Mouse (Mus musculus): ENCODE data around the gene Efcab11. TPM values are rescaled to one million over a fixed set of nuclear protein-coding genes. Genes with fewer than 3 reads are reported as not detected.

Efcab11 gene
- total and polyA plus RNA-seq, 3 experiments, result 5.8 to 19.9 (median 8.0) TPM

DNA sequence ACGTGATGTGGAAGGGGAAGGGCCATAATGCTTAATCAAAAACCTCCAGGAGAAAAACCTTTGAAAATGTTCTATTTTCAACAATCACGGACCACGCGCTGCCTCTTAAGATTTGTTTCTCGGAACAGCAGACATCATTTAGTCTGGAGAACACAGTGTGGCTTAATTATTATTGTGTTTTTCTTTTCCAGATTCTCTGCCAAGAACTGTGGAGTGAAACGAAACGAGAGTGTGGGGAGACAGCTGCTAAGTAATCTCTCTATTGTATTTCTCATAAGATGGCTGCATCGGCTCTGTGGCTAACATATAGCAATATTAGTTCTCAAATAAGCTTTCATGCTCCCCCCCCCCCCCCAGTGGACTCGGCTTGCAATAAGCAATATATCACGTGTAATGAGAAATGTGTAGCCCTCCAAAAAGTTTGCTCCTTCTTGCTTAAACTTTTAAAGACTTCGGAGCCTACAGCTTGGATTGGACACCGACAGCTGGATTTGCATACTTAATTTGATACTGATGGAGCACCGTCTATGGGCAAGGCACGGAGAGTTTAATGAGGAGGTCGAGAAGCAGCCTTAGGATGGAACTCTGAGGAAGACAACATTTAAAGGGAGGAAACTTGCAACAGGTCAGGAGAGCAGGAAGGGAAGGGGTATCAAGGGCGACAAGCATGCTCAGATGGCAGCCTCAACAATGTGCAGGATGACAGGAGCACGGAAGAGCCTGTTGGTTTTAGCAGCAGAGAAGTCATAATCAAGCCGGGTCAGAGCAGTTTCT lies 127.1 kb downstream of the Efcab11 start:
- Histone ChIP-seq H3K36me3 (replicated peaks) (no peaks in the 10 kb centered on the region), H3K4me3 (ENCODE audit: low read depth, low read length) (no peak overlapping the region), H3K9me3 (replicated peaks) (peaks cover 17% of the 10 kb centered on the region), H3K27me3 (ENCODE audit: insufficient read depth, low read length) (no peaks in the 10 kb centered on the region; the same call in 1 of the 2 replicates), H3K4me1 (ENCODE audit: insufficient read depth, low read depth, low read length) (no peaks in the 10 kb centered on the region)
- ATAC-seq (ENCODE audit: extremely low read depth, insufficient number of reproducible peaks, low FRiP score, poor library complexity, severe bottlenecking) (no peak), DNase-seq (ENCODE audit: low spot score) (no peak)
- TF ChIP-seq TAL1 (conservative IDR thresholded peaks at IDR 0.05; ENCODE audit: low read depth, low read length) (no peak), CTCF (IDR thresholded peaks at IDR 0.05; ENCODE audit: low read depth, low read length) (no peak), GATA2 (IDR thresholded peaks at IDR 0.05; ENCODE audit: borderline replicate concordance, low read depth, low read length) (no peak), POLR2AphosphoS5 (IDR thresholded peaks at IDR 0.05; ENCODE audit: insufficient replicate concordance, low read depth, low read length) (no peak)

DNA sequence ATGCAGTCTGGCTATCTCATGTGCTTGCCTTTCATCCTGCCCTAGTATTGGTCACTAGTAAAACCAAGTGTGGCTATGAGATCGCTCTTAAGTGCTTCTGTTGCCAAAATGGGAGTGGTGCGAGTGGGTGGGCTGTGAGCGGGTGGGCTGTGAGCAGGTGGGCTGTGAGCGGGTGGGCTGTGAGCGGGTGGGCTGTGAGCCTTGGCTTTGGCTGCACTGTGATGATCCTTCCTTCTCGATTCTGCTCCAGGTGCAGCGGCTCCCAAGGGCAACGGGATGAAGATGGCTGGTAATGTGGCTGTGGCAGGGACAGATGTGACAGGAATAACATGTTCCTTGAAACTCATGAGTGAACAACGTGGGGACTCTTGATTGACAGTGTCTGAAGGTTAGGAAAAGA lies 128.0 kb downstream of the Efcab11 start:
- H3K27me3 ChIP-seq (ENCODE audit: insufficient read depth, low read length), result no peaks in the 10 kb centered on the region; the same call in 1 of the 2 replicates
- H3K4me3 ChIP-seq (ENCODE audit: low read depth, low read length), result no peak overlapping the region
- peaks cover 17% of the 10 kb centered on the region for H3K9me3 ChIP-seq (replicated peaks)
- TF ChIP-seq CTCF (IDR thresholded peaks at IDR 0.05; ENCODE audit: low read depth, low read length) (no peak), GATA2 (IDR thresholded peaks at IDR 0.05; ENCODE audit: borderline replicate concordance, low read depth, low read length) (no peak)
- no peak for DNase-seq (ENCODE audit: low spot score)
- no peak for ATAC-seq (ENCODE audit: extremely low read depth, insufficient number of reproducible peaks, low FRiP score, poor library complexity, severe bottlenecking)
- H3K4me1 ChIP-seq (ENCODE audit: insufficient read depth, low read depth, low read length), result no peaks in the 10 kb centered on the region
- no peaks in the 10 kb centered on the region for H3K36me3 ChIP-seq (replicated peaks)

DNA sequence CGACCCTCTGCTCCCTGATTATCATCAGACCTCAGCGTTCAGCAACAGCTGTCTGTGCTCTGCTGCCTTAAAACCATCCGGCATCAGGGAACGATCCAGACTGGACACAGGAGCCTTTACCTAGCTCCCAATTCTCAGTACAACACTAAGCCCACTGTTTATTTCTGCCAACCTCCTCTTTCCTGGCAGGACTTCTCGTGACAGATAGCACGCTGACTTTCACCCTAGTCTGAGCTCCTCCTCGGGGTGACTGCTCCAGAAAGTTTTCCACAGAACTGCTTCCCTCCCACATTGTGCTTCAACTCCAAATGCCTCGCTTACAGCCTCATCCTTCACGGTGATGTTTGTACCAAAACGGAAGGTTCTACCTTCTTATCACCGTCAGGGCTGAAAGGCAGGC lies 131.3 kb downstream of the Efcab11 start:
- Histone ChIP-seq H3K4me1 (ENCODE audit: insufficient read depth, low read depth, low read length) (no peaks in the 10 kb centered on the region), H3K4me3 (ENCODE audit: low read depth, low read length) (no peak overlapping the region), H3K36me3 (replicated peaks) (no peaks in the 10 kb centered on the region), H3K9me3 (replicated peaks) (peaks cover 17% of the 10 kb centered on the region), H3K27me3 (ENCODE audit: insufficient read depth, low read length) (no peaks in the 10 kb centered on the region; the same call in 1 of the 2 replicates)
- ATAC-seq (ENCODE audit: extremely low read depth, insufficient number of reproducible peaks, low FRiP score, poor library complexity, severe bottlenecking), result no peak
- no peak for TF ChIP-seq POLR2AphosphoS5 (IDR thresholded peaks at IDR 0.05; ENCODE audit: insufficient replicate concordance, low read depth, low read length)
- no peak for TF ChIP-seq GATA2 (IDR thresholded peaks at IDR 0.05; ENCODE audit: borderline replicate concordance, low read depth, low read length)
- TF ChIP-seq GATA1 (IDR thresholded peaks at IDR 0.05; ENCODE audit: borderline replicate concordance, low read length), result no peak
- no peak for TF ChIP-seq TAL1 (conservative IDR thresholded peaks at IDR 0.05; ENCODE audit: low read depth, low read length)
- TF ChIP-seq CTCF (IDR thresholded peaks at IDR 0.05; ENCODE audit: low read depth, low read length), result no peak
- DNase-seq (ENCODE audit: low spot score), result no peak

DNA sequence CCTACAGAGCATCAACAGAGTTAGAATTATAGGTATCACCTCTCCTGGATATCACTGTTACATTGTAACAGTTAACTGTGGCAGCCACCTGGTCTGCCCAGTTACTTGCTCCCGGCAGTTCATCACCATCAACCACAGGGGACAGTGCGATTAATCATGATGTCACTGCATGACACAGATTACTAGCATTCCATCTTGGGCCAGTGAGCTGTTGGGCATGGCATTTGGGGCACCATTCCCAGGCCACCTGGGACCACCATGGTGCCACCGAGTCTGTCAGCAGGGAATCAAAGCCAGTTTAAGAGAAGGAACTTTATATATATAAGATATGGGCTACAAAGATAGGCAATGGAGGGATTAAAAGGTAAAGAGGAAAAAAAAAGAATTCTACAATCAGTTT lies 134.8 kb downstream of the Efcab11 start:
- DNase-seq (ENCODE audit: low spot score), result no peak
- Histone ChIP-seq H3K36me3 (replicated peaks) (no peaks in the 10 kb centered on the region), H3K27me3 (ENCODE audit: insufficient read depth, low read length) (no peaks in the 10 kb centered on the region), H3K4me3 (ENCODE audit: low read depth, low read length) (no peak overlapping the region), H3K9me3 (replicated peaks) (peaks cover 14% of the 10 kb centered on the region), H3K4me1 (ENCODE audit: insufficient read depth, low read depth, low read length) (no peaks in the 10 kb centered on the region)
- no peak for ATAC-seq (ENCODE audit: extremely low read depth, insufficient number of reproducible peaks, low FRiP score, poor library complexity, severe bottlenecking)
- TF ChIP-seq CTCF (IDR thresholded peaks at IDR 0.05; ENCODE audit: low read depth, low read length), result no peak
- TF ChIP-seq GATA1 (IDR thresholded peaks at IDR 0.05; ENCODE audit: borderline replicate concordance, low read length), result no peak
- TF ChIP-seq GATA2 (IDR thresholded peaks at IDR 0.05; ENCODE audit: borderline replicate concordance, low read depth, low read length), result no peak
- TF ChIP-seq TAL1 (conservative IDR thresholded peaks at IDR 0.05; ENCODE audit: low read depth, low read length), result no peak
- no peak for TF ChIP-seq POLR2AphosphoS5 (IDR thresholded peaks at IDR 0.05; ENCODE audit: insufficient replicate concordance, low read depth, low read length)

DNA sequence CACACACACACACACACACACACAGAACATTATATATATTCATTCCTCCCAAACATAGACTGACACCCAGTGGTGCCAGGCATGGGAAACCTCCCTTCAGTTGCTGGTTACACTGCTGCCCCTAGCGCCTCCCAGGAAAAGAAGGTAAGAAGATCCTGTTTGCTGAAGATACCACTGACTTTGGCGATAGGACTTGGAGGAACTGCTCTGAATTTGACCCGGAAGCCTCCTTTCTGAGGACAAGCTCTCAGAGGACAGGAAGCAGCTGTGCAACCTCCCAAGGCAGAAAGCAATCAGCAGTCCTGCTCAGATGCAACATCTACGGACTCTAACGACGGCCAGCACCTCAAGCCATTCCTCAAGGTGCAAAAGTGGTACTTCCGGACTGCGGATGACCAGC lies 142.6 kb downstream of the Efcab11 start:
- no peaks in the 10 kb centered on the region for H3K36me3 ChIP-seq (replicated peaks)
- ATAC-seq (ENCODE audit: extremely low read depth, insufficient number of reproducible peaks, low FRiP score, poor library complexity, severe bottlenecking) (no peak), DNase-seq (ENCODE audit: low spot score) (no peak)
- no peaks in the 10 kb centered on the region for H3K4me1 ChIP-seq (ENCODE audit: insufficient read depth, low read depth, low read length)
- TF ChIP-seq CTCF (IDR thresholded peaks at IDR 0.05; ENCODE audit: low read depth, low read length) (no peak), GATA1 (IDR thresholded peaks at IDR 0.05; ENCODE audit: borderline replicate concordance, low read length) (no peak), GATA2 (IDR thresholded peaks at IDR 0.05; ENCODE audit: borderline replicate concordance, low read depth, low read length) (no peak), POLR2AphosphoS5 (IDR thresholded peaks at IDR 0.05; ENCODE audit: insufficient replicate concordance, low read depth, low read length) (no peak), TAL1 (conservative IDR thresholded peaks at IDR 0.05; ENCODE audit: low read depth, low read length) (no peak)
- H3K27me3 ChIP-seq (ENCODE audit: insufficient read depth, low read length), result no peaks in the 10 kb centered on the region
- no peak overlapping the region for H3K4me3 ChIP-seq (ENCODE audit: low read depth, low read length)
- H3K9me3 ChIP-seq (replicated peaks), result peaks cover 9% of the 10 kb centered on the region

DNA sequence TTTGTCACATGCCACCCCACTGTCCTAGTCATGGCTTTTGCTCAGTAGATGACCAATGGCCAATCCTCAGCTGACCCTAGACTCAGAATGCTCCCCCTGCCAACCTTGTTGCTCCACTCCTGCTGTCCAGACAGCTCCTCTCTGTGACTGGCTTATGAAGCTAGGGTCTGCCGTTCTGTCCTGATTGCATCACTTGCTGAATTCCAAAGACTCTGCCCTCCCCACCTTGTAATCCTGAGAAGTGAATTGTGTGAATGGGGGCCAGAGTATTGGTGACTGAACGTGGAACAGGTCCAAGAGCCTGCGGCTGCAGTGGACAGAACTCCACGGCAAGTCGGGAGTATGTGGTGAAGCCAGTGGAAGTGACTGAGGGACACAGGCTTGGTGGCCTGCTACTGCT lies 145.0 kb downstream of the Efcab11 start:
- peaks cover 11% of the 10 kb centered on the region for H3K9me3 ChIP-seq (replicated peaks)
- H3K27me3 ChIP-seq (ENCODE audit: insufficient read depth, low read length), result no peaks in the 10 kb centered on the region
- no peak overlapping the region for H3K4me3 ChIP-seq (ENCODE audit: low read depth, low read length)
- H3K4me1 ChIP-seq (ENCODE audit: insufficient read depth, low read depth, low read length), result no peaks in the 10 kb centered on the region
- TF ChIP-seq POLR2AphosphoS5 (IDR thresholded peaks at IDR 0.05; ENCODE audit: insufficient replicate concordance, low read depth, low read length) (no peak), TAL1 (conservative IDR thresholded peaks at IDR 0.05; ENCODE audit: low read depth, low read length) (no peak)
- DNase-seq (ENCODE audit: low spot score), result no peak
- no peak for ATAC-seq (ENCODE audit: extremely low read depth, insufficient number of reproducible peaks, low FRiP score, poor library complexity, severe bottlenecking)
- no peaks in the 10 kb centered on the region for H3K36me3 ChIP-seq (replicated peaks)
